Mouse (Mus musculus) ES-E14 (cell line): ENCODE measurements at regions not wholly inside any gene's neighbourhood (a gene's known extent, or its start where the extent isn't known, plus 50 kb on each side); places are given as distances from the start of the nearest gene placed in this dataset.

Experiments used
- CHD2 ChIP-seq: IDR thresholded peaks from 2 replicates; pipeline ENCODE4 v1.6.1; 2014; ENCODE audit warnings: mild to moderate bottlenecking, low read depth, low read length, inconsistent platforms
- HCFC1 ChIP-seq: IDR thresholded peaks from 2 replicates; pipeline ENCODE4 v1.6.1; 2012; ENCODE audit warnings: low read length, inconsistent platforms, borderline replicate concordance; ENCODE audit not compliant: insufficient read depth

GRCm38 (mm10) chr13:38825649-38826048 lies 135.0 kb downstream of the Slc35b3 start:
- TF ChIP-seq HCFC1, result no peak
- TF ChIP-seq CHD2, result no peak
